Comparison of ENCODE assay signal across 8 mouse cellular contexts in genomic region chr8:70674716-70675115, GRCm38 (mm10). TPM values are rescaled to one million over a fixed set of nuclear protein-coding genes. Genes with fewer than 3 reads are reported as not detected.
DNase-seq lines count a peak whose midpoint lies in the region; ATAC-seq lines count a peak whose summit lies in the region.

No protein-coding gene starts in this region.

- H3K9ac ChIP-seq in embryonic facial prominence, embryonic 11.5 days (replicated peaks; ENCODE audit: low read length), result peak overlapping the region; percentile 62

- no peak for ATAC-seq in embryonic facial prominence, embryonic 11.5 days (replicated peaks; ENCODE audit: insufficient number of reproducible peaks, low FRiP score, low TSS enrichment, low read depth)

- no peaks in the 10 kb centered on the region for H3K36me3 ChIP-seq in embryonic facial prominence, embryonic 11.5 days (replicated peaks; ENCODE audit: control insufficient read depth, insufficient read depth, low read depth, low read length)
- H3K36me3 ChIP-seq in limb, embryonic 10.5 days, result peaks cover 41% of the 10 kb centered on the region

- 73% methylated on average over 4 of the region's 4 CpGs for WGBS in embryonic facial prominence, embryonic 11.5 days
- 73% methylated on average over 4 of the region's 4 CpGs for WGBS in limb, embryonic 10.5 days

- H3K4me2 ChIP-seq in embryonic facial prominence, embryonic 11.5 days (ENCODE audit: low read depth, low read length), result peak overlapping the region; percentile 7

- no peaks in the 10 kb centered on the region for H3K9me3 ChIP-seq in embryonic facial prominence, embryonic 11.5 days (replicated peaks; ENCODE audit: control insufficient read depth, low read length)
- no peaks in the 10 kb centered on the region for H3K9me3 ChIP-seq in limb, embryonic 10.5 days (replicated peaks)

- no peak overlapping the region for H3K4me3 ChIP-seq in embryonic facial prominence, embryonic 11.5 days (ENCODE audit: low read depth, low read length)
- H3K4me3 ChIP-seq in limb, embryonic 10.5 days, result peak overlapping the region; percentile 80; the same call in 1 of the 2 replicates

- no peak overlapping the region for H3K27ac ChIP-seq in embryonic facial prominence, embryonic 11.5 days (replicated peaks; ENCODE audit: low read depth, low read length)
- H3K27ac ChIP-seq in limb, embryonic 10.5 days, result peak overlapping the region; percentile 97; the same call in 1 of the 2 replicates

- H3K4me1 ChIP-seq in embryonic facial prominence, embryonic 11.5 days (ENCODE audit: control insufficient read depth, insufficient read depth, low read length), result no peaks in the 10 kb centered on the region; the same call in 1 of the 2 replicates
- H3K4me1 ChIP-seq in limb, embryonic 10.5 days, result peaks cover 36% of the 10 kb centered on the region

- peak; percentile 94 for DNase-seq in heart, adult 11 months
- DNase-seq in heart, adult 9 months (ENCODE audit: low spot score in 2 of 2), result no peak
- peak; percentile 48 for DNase-seq in 416B (ENCODE audit: low read depth)
- DNase-seq in embryonic facial prominence, embryonic 11.5 days (ENCODE audit: low spot score), result no peak
- no peak for DNase-seq in limb, embryonic 10.5 days (ENCODE audit: low spot score)
- no peak for DNase-seq in natural killer cell, adult 2 months (ENCODE audit: low spot score in 2 of 2)
- no peak for DNase-seq in right cerebral cortex, postnatal 36 days (ENCODE audit: low spot score in 2 of 2)
- DNase-seq in cerebellum, adult 9-10 months, result no peak

- no peaks in the 10 kb centered on the region for H3K27me3 ChIP-seq in embryonic facial prominence, embryonic 11.5 days (ENCODE audit: control insufficient read depth, insufficient read depth, low read length)
- H3K27me3 ChIP-seq in limb, embryonic 10.5 days (ENCODE audit: low read depth, poor library complexity, severe bottlenecking), result no peaks in the 10 kb centered on the region

RNA-seq across cellular contexts. Expression of gene Lsm4, which starts 1.7 kb away (rescaled TPM):
- polyA plus RNA-seq in embryonic facial prominence, embryonic 11.5 days (2014; fragmentation: Nextera tagmentation; extraction: Ambion mirVana), result 323 and 334 TPM in 2 replicates
- 405 and 438 TPM in 2 replicates for polyA plus RNA-seq in limb, embryonic 10.5 days (2016; fragmentation: Nextera tagmentation; extraction: Ambion mirVana)

RNA-seq across cellular contexts. Expression of gene Pgpep1, which starts 14.5 kb away (rescaled TPM):
- 59.8 and 71.3 TPM in 2 replicates for polyA plus RNA-seq in embryonic facial prominence, embryonic 11.5 days (2014; fragmentation: Nextera tagmentation; extraction: Ambion mirVana)
- polyA plus RNA-seq in limb, embryonic 10.5 days (2016; fragmentation: Nextera tagmentation; extraction: Ambion mirVana), result 44.7 and 45.0 TPM in 2 replicates

RNA-seq across cellular contexts. Expression of gene Jund, which starts 24.0 kb away (rescaled TPM):
- 94.2 and 104 TPM in 2 replicates for polyA plus RNA-seq in embryonic facial prominence, embryonic 11.5 days (2014; fragmentation: Nextera tagmentation; extraction: Ambion mirVana)
- 69.0 and 80.6 TPM in 2 replicates for polyA plus RNA-seq in limb, embryonic 10.5 days (2016; fragmentation: Nextera tagmentation; extraction: Ambion mirVana)

RNA-seq across cellular contexts. Expression of gene Iqcn, which starts 28.5 kb away (rescaled TPM):
- polyA plus RNA-seq in embryonic facial prominence, embryonic 11.5 days (2014; fragmentation: Nextera tagmentation; extraction: Ambion mirVana), result not detected in 2 replicates
- not detected in 2 replicates for polyA plus RNA-seq in limb, embryonic 10.5 days (2016; fragmentation: Nextera tagmentation; extraction: Ambion mirVana)

RNA-seq across cellular contexts. Expression of gene Gdf15, which starts 42.5 kb away (rescaled TPM):
- polyA plus RNA-seq in embryonic facial prominence, embryonic 11.5 days (2014; fragmentation: Nextera tagmentation; extraction: Ambion mirVana), result 0.20 TPM in 1 of 2 replicates, not detected in the other
- not detected in 2 replicates for polyA plus RNA-seq in limb, embryonic 10.5 days (2016; fragmentation: Nextera tagmentation; extraction: Ambion mirVana)

Comparison
In these comparisons a context has a peak if more than half of its experiments do, and no peak if none do; other contexts are left out.
1. DNase-seq: peak in heart, adult 11 months (single experiment) and 416B (single experiment); none in heart, adult 9 months (0 of 2), embryonic facial prominence, embryonic 11.5 days (single experiment), limb, embryonic 10.5 days (single experiment), natural killer cell, adult 2 months (0 of 2), right cerebral cortex, postnatal 36 days (0 of 2) and cerebellum, adult 9-10 months (single experiment).